Mouse (Mus musculus) liver, postnatal 0 days (tissue): Measurements from ENCODE around the gene Rapgefl1.

Source experiments
- CTCF ChIP-seq: sonication (generic); IDR thresholded peaks from 2 replicates; pipeline ENCODE4 v1.5.1; 2016; ENCODE audit warnings: antibody characterized with exemption, low read depth
- EP300 ChIP-seq: IDR thresholded peaks from 2 replicates; pipeline ENCODE4 v1.6.1; 2016; ENCODE audit warnings: antibody characterized with exemption, low read depth, mild to moderate bottlenecking

- TF ChIP-seq CTCF = no peak
- TF ChIP-seq EP300 = no peak
Observed at GRCm38 (mm10) chr11:98804605-98805004, 32.0 kb upstream of the Rapgefl1 start, which contains the start of gene Casc3.
